Mouse (Mus musculus) intestine, embryonic 15.5 days (tissue): ENCODE data around the gene Dusp1. TPM values are rescaled to one million over a fixed set of nuclear protein-coding genes. Genes with fewer than 3 reads are reported as not detected.

Experiments used
- ATAC-seq: fragments of 200-750 bp; cut with Nextera tagmentation; 2 replicates; pipeline ENCODE4 v1.8.0; 2017; ENCODE audit warnings: moderate TSS enrichment, moderate library complexity
- H3K27ac ChIP-seq: fragments of 300-500 bp; sonication (generic); 2 replicates; pipeline ENCODE4 v1.5.1; 2015; ENCODE audit warnings: mild to moderate bottlenecking, inconsistent platforms
- H3K27me3 ChIP-seq: fragments of 300-500 bp; sonication (generic); replicated peaks from 2 replicates; pipeline ENCODE4 v1.6.1; 2015; ENCODE audit warnings: inconsistent platforms
- H3K36me3 ChIP-seq: fragments of 300-500 bp; sonication (generic); 2 replicates; pipeline ENCODE4 v1.6.1; 2015; ENCODE audit warnings: inconsistent platforms
- H3K4me1 ChIP-seq: fragments of 300-500 bp; sonication (generic); replicated peaks from 2 replicates; pipeline ENCODE4 v1.6.1; 2015; ENCODE audit warnings: inconsistent platforms
- H3K4me2 ChIP-seq: fragments of 300-500 bp; sonication (generic); replicated peaks from 2 replicates; pipeline ENCODE4 v1.6.1; 2015; ENCODE audit warnings: mild to moderate bottlenecking, inconsistent platforms
- H3K4me3 ChIP-seq: fragments of 300-500 bp; sonication (generic); replicated peaks from 2 replicates; pipeline ENCODE4 v1.5.1; 2015; ENCODE audit warnings: inconsistent platforms
- H3K9ac ChIP-seq: fragments of 300-500 bp; sonication (generic); 2 replicates; pipeline ENCODE4 v1.6.1; 2015; ENCODE audit warnings: inconsistent platforms
- H3K9me3 ChIP-seq: fragments of 300-500 bp; sonication (generic); 2 replicates; pipeline ENCODE4 v1.6.1; 2016; ENCODE audit warnings: inconsistent platforms
- WGBS: fragments of 180-500 bp; shearing (Covaris S2); methylation state at CpG from one replicate; pipeline ENCODE4 v1.1.7; 2015; 5-methylcytosine and 5-hydroxymethylcytosine counted together
- polyA plus RNA-seq: library from polyadenylated mRNA; unstranded; fragments of >200 nt; fragmentation: Nextera tagmentation; extraction: Ambion mirVana; gene quantifications from 2 replicates; pipeline ENCODE4 v1.2.1, GENCODE M21; 2015

Gene Dusp1
- polyA plus RNA-seq, 1 experiment from 2014 or later, result 15.1 TPM

DNA sequence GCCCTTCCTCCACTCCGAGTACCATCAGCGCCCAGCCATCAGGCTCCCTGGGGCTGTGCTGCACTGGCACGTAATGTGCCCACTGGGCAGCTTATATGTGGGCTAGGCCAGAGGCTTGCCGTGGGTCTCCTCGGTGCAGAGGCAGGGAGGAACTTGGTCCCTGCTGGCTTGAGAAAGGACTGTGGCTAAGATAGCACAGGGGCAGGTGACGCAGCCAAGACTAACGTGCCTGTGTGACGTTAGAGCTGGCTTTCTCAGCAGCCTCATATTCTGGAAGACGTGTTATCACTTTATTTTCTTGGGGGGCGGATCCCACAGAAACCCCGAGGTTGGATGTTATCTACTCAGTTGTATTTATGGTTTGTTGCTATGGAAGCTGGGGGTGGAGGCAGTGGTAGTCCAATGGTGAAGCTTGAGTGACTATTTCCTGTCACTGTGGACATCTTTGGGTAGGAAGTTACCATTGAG lies 8.8 kb upstream of the Dusp1 start:
- no peaks in the 10 kb centered on the region for H3K9me3 ChIP-seq
- H3K27me3 ChIP-seq, result no peaks in the 10 kb centered on the region
- ATAC-seq, result no peak
- peaks cover 6% of the 10 kb centered on the region for H3K36me3 ChIP-seq
- no peak overlapping the region for H3K9ac ChIP-seq
- peaks cover 14% of the 10 kb centered on the region for H3K4me1 ChIP-seq
- 67% methylated on average over 11 of the region's 11 CpGs for WGBS
- no peak overlapping the region for H3K27ac ChIP-seq
- H3K4me3 ChIP-seq, result no peak overlapping the region
- H3K4me2 ChIP-seq, result no peak overlapping the region

DNA sequence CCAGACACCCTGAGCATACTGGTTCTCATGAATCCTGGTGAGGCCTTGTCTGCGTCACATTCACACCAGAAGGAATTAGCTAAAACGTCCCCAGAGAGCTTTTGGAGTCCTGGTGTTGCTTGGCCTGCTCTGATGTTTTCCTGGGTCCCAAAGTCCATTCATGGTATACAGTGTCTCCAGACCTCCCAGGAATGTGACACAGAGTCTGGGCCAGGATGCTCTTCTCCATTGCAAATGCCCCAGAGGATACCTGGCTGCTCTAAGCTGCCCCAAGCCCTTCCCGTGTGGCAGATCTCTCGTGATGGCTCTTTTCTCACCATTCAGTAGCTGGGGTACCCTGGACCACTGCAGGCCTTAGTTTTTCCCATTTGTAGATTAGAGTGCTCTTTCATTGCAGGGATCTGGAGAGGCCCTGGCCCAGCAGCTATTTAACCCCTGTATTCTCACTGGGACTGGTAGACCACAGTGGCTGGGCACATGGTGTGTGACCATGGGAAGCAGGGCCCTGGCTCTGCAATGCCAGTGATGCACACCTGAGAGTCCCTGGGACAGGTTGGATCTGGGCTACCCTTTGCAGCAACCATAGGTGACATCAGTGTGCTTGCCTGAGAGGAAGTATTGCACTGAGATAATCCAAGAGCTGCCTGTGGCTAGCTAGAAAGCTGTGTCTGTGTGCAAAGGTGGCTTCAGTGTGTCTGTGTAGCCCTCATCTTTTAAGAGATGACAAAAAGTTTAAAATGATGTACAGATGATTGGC lies 7.8 kb upstream of the Dusp1 start:
- H3K27ac ChIP-seq, result no peak overlapping the region
- H3K27me3 ChIP-seq, result no peaks in the 10 kb centered on the region
- ATAC-seq, result no peak
- H3K36me3 ChIP-seq, result peaks cover 8% of the 10 kb centered on the region
- WGBS, result 82% methylated on average over 4 of the region's 4 CpGs
- no peak overlapping the region for H3K4me3 ChIP-seq
- no peak overlapping the region for H3K4me2 ChIP-seq
- H3K9me3 ChIP-seq, result no peaks in the 10 kb centered on the region
- H3K9ac ChIP-seq, result no peak overlapping the region
- H3K4me1 ChIP-seq, result peaks cover 16% of the 10 kb centered on the region

DNA sequence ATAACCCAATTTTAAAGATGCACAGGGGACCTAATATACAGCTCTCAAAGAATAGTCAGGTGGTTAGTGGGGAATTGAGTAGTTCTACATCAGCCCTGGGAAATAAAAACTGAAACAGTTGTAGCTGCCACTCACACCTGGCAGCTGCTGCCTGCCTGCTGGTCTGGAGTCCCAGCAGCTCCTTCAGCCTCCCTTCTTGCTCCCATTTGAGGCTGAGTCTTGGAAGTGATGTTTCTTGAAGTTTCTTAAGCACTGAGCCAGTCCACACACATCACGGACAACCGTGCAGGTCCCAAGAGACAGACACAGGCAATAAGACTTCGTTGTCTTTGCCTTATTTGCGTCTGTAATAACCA lies 5.9 kb upstream of the Dusp1 start:
- peak overlapping the region; percentile 32; the same call in 1 of the 2 replicates for H3K27ac ChIP-seq
- H3K4me1 ChIP-seq, result peaks cover 34% of the 10 kb centered on the region
- H3K36me3 ChIP-seq, result peaks cover 14% of the 10 kb centered on the region
- no peak overlapping the region for H3K4me3 ChIP-seq
- H3K4me2 ChIP-seq, result no peak overlapping the region
- 89% methylated on average over 4 of the region's 4 CpGs for WGBS
- H3K9ac ChIP-seq, result no peak overlapping the region
- H3K27me3 ChIP-seq, result no peaks in the 10 kb centered on the region
- no peak for ATAC-seq
- no peaks in the 10 kb centered on the region for H3K9me3 ChIP-seq

DNA sequence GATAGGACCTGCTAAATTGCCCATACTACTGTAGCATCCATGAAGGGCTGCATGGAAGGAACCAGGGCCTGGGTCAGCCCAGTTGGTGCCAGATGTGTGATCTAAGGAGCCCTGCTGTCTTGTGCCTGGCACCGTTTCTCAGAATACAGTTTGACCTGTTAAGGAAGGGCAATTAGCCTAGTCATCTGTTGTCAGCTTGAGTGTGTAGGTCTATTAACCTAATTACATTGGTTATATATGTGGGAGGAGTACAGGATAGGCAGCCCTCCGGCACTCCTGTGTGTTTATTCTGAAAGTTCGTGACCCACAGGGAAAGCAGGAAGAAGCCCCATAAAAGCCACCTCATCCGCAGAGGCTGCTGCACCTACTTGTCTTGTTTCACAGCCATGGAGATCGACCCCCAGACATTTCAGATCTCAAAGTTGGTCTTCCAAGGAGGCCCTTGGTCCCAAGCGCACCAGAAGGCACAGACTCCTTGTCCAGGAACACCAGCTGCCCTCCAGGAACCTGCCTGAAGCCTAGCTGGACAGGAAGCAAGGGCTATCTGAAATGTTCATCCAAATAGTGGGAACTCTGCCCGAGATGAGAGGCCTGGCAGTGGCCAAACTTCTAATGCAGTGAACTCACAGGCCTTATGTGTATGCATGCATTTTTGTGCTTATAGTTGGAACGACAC lies 5.4 kb upstream of the Dusp1 start:
- H3K27ac ChIP-seq, result peak overlapping the region; percentile 32; the same call in 1 of the 2 replicates
- no peaks in the 10 kb centered on the region for H3K27me3 ChIP-seq
- H3K9ac ChIP-seq, result no peak overlapping the region
- no peak for ATAC-seq
- H3K36me3 ChIP-seq, result peaks cover 14% of the 10 kb centered on the region
- H3K4me1 ChIP-seq, result peaks cover 39% of the 10 kb centered on the region
- H3K9me3 ChIP-seq, result no peaks in the 10 kb centered on the region
- 29% methylated on average over 8 of the region's 8 CpGs for WGBS
- no peak overlapping the region for H3K4me2 ChIP-seq
- no peak overlapping the region for H3K4me3 ChIP-seq

DNA sequence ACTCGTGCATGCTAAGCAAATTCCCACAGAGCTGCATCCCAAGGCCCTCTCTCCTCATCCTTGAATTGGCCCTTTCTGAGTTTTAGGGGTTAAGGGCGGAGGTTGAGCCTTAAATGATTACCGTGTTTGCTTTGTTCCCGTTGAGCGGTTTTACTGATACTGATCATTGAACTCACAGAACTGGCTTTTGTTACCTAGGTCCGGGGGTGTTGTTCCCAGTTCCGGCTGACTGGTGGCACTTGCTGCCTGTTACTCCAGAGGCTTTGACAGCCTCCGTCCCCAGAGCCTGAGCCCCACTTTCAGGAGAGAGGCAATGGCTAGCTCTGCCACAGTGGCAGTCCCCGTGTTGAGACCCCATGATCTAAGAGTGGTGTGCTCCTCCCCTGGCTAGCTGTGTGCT lies 2.5 kb upstream of the Dusp1 start:
- peaks cover 14% of the 10 kb centered on the region for H3K36me3 ChIP-seq
- H3K27ac ChIP-seq, result peak overlapping the region; percentile 27; the same call in 1 of the 2 replicates
- H3K9me3 ChIP-seq, result no peaks in the 10 kb centered on the region
- no peak for ATAC-seq
- H3K9ac ChIP-seq, result no peak overlapping the region
- H3K27me3 ChIP-seq, result no peaks in the 10 kb centered on the region
- H3K4me3 ChIP-seq, result no peak overlapping the region
- H3K4me1 ChIP-seq, result peaks cover 35% of the 10 kb centered on the region
- peak overlapping the region; percentile 46 for H3K4me2 ChIP-seq
- 63% methylated on average over 9 of the region's 9 CpGs for WGBS

DNA sequence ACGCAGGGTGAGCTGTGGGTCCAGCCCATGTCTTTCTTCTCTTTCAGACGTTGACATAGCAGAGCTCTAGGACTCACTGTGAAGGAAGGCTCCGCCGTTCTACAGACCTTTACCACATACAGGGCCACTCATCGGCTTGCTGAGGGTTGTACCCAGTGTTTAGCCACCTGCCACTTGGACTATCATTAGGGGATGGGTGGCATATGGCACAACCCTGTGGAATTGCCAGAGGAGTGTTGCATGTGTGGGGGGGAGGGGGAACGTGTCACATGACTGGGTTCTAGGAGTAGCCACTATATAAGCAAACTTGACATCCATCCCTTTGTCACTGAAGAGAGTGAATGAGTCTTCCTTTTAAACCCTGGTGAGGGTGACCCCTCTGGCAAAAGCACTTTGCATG lies 1.5 kb upstream of the Dusp1 start:
- no peaks in the 10 kb centered on the region for H3K9me3 ChIP-seq
- no peak overlapping the region for H3K4me3 ChIP-seq
- WGBS, result 78% methylated on average over 6 of the region's 6 CpGs
- no peak overlapping the region for H3K9ac ChIP-seq
- no peak overlapping the region for H3K27ac ChIP-seq
- H3K4me1 ChIP-seq, result peaks cover 35% of the 10 kb centered on the region
- H3K27me3 ChIP-seq, result no peaks in the 10 kb centered on the region
- H3K4me2 ChIP-seq, result peak overlapping the region; percentile 75; the same call in 1 of the 2 replicates
- peaks cover 12% of the 10 kb centered on the region for H3K36me3 ChIP-seq
- no peak for ATAC-seq

DNA sequence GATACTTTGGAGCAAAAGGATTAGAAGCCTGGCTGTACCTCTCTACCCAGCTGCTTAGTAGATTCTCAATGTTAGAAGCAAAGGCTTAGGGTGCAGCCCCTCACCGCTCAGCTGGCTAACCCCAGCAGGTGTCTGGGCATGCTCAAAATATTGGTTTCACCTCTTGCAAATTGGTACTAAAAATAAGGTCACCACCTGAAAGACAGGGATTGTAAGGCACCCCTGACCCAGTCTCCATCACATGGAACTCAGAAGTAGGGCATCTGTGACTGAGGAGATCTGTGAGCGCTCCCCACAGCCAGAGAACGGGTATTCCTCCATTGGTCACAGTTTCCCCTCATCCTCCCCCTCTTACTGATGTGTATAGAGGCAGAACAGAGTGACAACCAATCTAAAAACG lies 364 bp upstream of the Dusp1 start:
- H3K4me1 ChIP-seq, result peaks cover 33% of the 10 kb centered on the region
- H3K9me3 ChIP-seq, result no peaks in the 10 kb centered on the region
- H3K4me3 ChIP-seq, result peak overlapping the region; percentile 77
- H3K9ac ChIP-seq, result peak overlapping the region; percentile 79
- WGBS, result 71% methylated on average over 4 of the region's 4 CpGs
- H3K27ac ChIP-seq, result peak overlapping the region; percentile 10; the same call in 1 of the 2 replicates
- peak overlapping the region; percentile 75 for H3K4me2 ChIP-seq
- H3K36me3 ChIP-seq, result peaks cover 9% of the 10 kb centered on the region
- no peaks in the 10 kb centered on the region for H3K27me3 ChIP-seq
- ATAC-seq, result no peak

DNA sequence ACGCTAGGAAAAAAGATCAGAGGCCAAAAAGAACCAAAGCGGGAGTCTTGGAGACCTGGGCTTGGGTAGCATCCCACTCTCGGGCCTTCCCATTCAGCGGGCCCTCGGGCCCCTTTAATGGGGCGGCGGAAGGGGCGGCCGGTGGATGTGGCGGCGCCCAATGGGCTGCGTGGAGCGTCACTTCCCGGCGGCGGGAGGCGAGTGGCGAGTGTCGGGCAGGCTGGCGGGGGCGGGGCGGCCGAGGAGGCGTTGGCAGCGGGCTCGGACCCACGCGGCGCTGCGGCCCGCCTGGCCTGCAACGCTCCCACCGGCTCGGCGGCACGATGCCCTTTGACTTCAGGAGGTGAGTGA lies 663 bp downstream of the Dusp1 start, which contains the start of gene Ergic1:
TSS of gene Ergic1 (plus strand) at position 200 of the 351 bp plus-strand sequence.
- no peaks in the 10 kb centered on the region for H3K27me3 ChIP-seq
- H3K9ac ChIP-seq, result peak within 1 kb of the TSS; percentile 79
- H3K9me3 ChIP-seq, result no peaks in the 10 kb centered on the region
- under 1% methylated on average over 36 of the region's 36 CpGs for WGBS
- ATAC-seq, result peak; percentile 96
- H3K4me2 ChIP-seq, result peak within 1 kb of the TSS; percentile 75
- peaks cover 9% of the 10 kb centered on the region for H3K36me3 ChIP-seq
- H3K4me1 ChIP-seq, result peaks cover 33% of the 10 kb centered on the region
- peak within 1 kb of the TSS; percentile 71 for H3K27ac ChIP-seq
- H3K4me3 ChIP-seq, result peak within 1 kb of the TSS; percentile 77

DNA sequence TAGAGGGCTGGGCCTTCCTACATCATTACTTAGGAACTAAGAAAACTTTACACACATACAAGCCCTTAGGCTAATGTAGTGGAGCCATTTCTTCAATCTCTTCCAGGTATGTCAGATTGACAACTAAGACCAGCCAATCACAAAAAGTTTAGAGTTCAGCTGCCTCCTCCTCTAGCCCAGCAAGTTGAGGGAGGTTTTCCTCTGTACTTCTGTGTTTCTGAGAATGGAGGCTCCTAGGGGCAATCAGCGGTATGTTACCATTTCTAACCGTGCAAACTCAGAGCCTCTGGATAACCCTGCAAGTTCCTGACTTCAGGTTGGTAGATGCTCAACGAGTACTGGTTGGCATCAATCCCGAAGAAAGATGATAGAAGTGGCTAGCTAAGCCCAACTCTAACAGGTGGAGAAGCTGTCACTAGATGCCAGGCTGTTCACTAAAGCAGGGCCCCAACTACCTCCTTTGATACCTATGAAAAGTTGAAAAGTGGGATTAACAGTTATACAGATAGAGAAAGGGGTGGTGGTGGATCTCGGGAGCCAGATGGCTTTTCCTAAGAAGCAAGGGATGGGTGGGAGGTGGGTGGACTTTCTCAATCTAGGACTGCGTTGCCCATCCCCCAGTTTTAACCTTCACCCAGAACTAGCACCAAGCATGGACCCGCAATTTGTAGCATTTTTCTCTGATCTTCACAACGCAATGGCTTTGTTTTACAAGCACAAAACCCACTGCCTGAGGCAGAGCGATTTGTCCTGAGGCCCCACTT lies 1.2 kb downstream of the Dusp1 start:
- Histone ChIP-seq H3K9ac (peak overlapping the region; percentile 79), H3K4me3 (peak overlapping the region; percentile 77), H3K4me2 (peak overlapping the region; percentile 75), H3K36me3 (peaks cover 9% of the 10 kb centered on the region), H3K27me3 (no peaks in the 10 kb centered on the region), H3K9me3 (no peaks in the 10 kb centered on the region), H3K4me1 (peaks cover 33% of the 10 kb centered on the region), H3K27ac (peak overlapping the region; percentile 71)
- ATAC-seq, result peak; percentile 36
- 34% methylated on average over 9 of the region's 9 CpGs for WGBS

DNA sequence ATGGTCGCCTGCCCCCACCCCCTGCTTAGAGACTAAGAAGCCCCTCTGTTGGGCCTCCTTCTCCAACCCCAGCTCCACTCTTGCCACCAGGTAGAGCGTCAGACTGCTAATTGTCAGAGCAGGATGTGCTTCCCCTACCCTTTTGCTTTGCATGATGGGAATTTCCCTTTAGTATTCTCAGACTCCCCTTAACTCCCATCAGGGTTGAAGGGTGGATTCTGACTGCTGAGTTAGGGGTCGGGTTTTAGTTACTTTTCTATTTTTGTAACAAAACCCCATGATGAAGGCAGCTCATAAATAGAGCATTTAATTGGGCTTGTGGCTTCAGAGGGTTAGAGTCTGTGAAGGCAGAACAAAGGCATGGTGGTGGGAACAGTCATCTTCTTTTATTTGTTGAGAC lies 8.9 kb downstream of the Dusp1 start:
- Histone ChIP-seq H3K27ac (no peak overlapping the region), H3K9me3 (no peaks in the 10 kb centered on the region), H3K4me3 (no peak overlapping the region), H3K4me1 (peaks cover 13% of the 10 kb centered on the region; the same call in 1 of the 2 replicates), H3K36me3 (no peaks in the 10 kb centered on the region), H3K4me2 (no peak overlapping the region), H3K9ac (no peak overlapping the region), H3K27me3 (no peaks in the 10 kb centered on the region)
- ATAC-seq, result no peak
- 78% methylated on average over 3 of the region's 3 CpGs for WGBS

DNA sequence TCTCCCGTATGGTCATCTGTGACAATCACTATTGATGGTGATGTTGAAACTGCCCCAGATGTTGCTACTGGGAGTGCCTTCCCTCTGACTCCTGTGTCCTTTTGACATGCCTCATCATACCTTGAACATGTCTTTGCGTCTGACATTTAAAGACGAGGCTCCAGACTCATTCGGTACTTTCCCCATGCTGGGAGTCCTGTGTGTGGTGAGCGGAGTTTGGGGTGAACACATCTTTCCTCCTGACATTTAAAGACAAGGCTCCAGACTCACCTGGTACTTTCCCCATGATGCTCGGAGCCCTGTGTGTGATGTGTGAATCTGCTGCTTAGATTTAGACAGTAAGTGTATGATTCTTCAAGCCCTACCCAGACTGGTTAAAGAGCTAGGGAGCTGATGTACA lies 10.8 kb downstream of the Dusp1 start:
- H3K27ac ChIP-seq, result no peak overlapping the region
- no peak overlapping the region for H3K4me3 ChIP-seq
- peaks cover 13% of the 10 kb centered on the region; the same call in 1 of the 2 replicates for H3K4me1 ChIP-seq
- H3K4me2 ChIP-seq, result no peak overlapping the region
- no peak for ATAC-seq
- no peaks in the 10 kb centered on the region for H3K27me3 ChIP-seq
- H3K9ac ChIP-seq, result no peak overlapping the region
- WGBS, result 85% methylated on average over 6 of the region's 6 CpGs
- no peaks in the 10 kb centered on the region for H3K9me3 ChIP-seq
- no peaks in the 10 kb centered on the region for H3K36me3 ChIP-seq
